Mouse (Mus musculus) heart, postnatal 10 days (tissue): ENCODE data around the gene Anks1b. TPM values are rescaled to one million over a fixed set of nuclear protein-coding genes. Genes with fewer than 3 reads are reported as not detected.
A peak's percentile ranks its signal among the peaks of the same experiment; 100 is the strongest.

Experiments used
- DNase-seq, 2 experiments: peaks; one replicate each; pipeline ENCODE4 v3.0.0; 2021
- intact Hi-C: fragments of 180-260 bp; cut with DNase I; formaldehyde crosslinking; loops from one replicate; pipeline ENCODE4 v1.15.1; 2025
- total RNA-seq, 2 experiments: library from RNA; stranded (reverse); gene quantifications; 2 replicates each; pipeline ENCODE4 v1.2.3; 2021

Anks1b gene
- total RNA-seq, 2 experiments from 2014 or later, result 0.19 to 0.25 TPM

DNA sequence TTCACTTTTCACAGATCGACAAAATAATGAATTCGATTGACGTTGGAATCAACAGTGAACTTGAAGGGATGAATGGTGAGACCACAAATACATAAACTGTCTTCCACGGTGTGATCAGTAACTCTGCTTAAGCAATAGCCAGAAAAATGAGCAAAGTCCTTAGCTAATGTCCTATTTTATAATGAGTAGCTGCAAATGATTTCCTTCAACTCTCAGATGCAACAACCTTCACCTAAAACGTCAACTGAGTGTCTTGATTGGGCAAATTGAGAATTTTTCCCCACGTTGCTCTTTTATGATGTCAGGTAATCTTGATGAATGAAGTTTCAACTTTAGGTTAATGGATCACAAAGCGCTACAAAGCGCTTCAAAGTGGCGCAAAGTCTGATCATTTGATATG lies 639.5 kb downstream of the Anks1b start:
- no peak for DNase-seq
- intact Hi-C loops, result no loop called here

DNA sequence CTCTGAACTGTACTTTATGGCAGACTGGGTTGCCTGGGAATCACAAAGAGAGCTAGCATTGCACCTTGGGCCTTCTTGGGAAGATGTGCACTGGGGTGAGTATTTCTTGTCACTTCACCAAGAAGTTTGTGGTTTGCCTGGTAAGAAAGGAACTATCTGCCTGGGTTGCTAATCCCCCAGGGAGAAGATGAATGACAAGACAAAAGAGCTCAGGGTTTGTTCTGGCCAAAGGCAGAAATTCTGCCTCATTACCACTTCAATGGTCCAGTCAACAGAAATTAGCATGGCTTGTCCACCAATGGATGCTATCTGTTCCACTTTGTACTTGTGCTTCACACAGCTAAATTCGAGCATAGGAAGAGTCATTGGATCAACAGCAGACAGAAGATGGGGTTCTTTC lies 658.5 kb downstream of the Anks1b start:
- DNase-seq, result no peak
- intact Hi-C loops, result no loop called here

DNA sequence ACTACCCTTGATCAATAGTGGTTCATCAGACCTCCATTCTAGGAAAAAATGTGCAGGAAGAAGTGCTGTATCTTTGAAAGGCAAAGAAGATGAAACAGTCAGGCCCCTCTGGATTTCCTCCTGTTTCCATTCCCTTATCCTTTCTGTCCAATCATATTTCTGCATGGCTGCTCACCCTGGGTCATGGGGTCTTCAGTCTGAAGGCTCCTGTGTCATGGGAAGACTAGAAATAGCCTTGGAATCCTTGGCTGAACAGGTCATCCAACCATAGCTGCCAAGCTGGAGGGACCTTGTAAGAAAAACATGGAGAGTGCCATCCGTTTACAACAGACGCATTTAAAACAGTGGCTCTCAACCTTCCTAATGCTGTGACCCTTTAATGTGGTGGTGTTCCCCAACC lies 662.1 kb downstream of the Anks1b start:
- intact Hi-C loops, result no loop called here
- DNase-seq, result no peak

DNA sequence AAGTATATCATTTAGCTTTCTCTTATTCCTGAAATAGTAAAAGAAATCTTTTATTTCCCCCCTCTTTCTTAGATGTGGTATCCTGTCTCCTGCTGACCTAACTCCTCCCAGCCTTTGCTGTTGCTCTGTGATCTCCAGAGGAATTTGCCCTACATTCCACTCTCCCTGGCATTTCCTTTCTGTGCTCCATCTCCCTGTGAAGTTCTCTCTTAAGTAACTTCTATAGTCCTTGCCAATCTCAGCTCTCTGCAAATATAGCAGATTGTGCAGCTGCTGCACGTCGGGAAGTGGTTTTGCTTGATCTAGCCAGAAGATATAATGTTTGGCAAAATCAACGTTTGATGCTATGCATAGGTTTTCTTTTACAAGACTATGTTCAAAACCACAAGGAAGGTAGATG lies 673.3 kb downstream of the Anks1b start:
- intact Hi-C loops, result no loop called here
- no peak for DNase-seq

DNA sequence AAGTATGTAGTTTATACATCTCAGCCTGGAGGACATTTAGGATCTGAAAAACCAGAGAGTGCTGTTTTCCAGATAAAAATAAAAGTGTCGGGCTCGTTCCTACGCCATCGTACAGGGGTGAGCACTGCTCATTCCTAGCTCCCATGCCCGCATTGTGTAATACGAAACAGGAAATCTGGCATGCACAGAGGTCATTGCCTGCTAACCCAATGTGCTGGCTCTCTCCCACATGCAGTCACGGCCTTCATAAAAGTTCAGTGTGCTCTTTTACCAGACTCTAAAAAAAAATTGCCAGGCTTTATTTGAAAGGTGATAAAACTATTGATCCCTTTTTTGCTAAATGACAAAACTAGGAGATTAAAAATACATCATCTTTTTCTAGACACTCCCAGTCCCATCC lies 689.6 kb downstream of the Anks1b start:
- intact Hi-C loops, result no loop called here
- no peak for DNase-seq

DNA sequence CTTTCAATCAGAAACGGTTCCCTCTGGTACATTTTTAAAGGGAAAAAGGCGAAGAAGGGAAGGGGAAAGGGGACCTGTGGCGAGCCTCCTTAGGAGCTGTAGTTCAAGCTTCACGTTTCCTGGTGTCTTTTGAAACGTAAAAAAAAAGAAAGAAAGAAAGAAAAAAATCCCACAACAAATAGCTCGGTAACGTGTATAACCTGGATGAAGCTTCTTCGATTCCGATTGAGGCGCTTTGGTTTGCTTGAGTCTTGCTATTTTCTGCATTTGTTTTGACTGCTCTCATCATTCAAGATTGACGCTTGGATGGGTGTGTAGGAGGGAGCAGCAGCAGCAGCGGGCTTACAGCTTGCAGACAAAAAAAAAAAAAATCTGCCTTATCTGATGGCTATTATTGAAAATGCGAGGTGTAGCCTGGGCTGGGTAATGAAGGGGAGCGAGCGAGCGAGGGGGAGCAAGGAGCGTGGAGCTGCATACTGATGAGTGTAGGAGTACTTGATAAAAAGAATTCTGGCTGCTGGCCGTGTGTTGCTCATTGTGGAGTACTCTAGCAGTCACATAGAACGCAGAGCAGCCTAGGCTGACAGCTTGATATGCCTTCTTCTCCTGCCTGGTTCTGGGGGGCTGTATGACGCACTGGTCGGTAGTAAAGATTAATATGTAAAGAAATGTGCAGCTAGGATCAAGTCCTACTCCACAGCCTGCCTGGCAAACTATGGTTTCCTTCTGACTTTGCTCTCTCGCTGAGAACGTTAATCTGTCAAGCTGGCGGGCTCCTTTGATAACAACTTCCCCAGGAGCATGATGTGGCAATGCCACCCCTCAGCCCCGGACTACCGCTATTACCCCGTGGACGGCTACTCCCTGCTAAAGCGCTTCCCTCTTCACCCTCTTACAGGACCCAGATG lies 703.1 kb downstream of the Anks1b start:
- DNase-seq, result peak in 1 of 2 experiments; percentile 9
- intact Hi-C loops, result no loop called here

DNA sequence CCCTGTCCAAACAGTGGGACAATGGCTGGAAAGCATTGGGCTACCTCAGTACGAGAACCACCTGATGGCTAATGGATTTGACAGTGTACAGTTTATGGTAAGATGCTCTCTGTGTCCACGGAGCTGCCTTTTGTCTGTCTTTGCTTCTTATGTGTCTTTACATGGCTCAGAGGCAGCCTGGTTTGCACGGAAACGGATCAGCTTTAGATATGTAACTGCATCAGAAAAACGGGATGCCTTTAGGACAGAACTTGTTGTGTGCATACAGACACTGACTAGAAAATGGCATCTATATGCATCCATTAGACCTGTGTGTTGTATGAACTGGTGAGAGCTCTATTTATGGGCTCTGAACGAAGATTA lies 703.8 kb downstream of the Anks1b start:
- DNase-seq, result no peak
- intact Hi-C loops, result no loop called here

DNA sequence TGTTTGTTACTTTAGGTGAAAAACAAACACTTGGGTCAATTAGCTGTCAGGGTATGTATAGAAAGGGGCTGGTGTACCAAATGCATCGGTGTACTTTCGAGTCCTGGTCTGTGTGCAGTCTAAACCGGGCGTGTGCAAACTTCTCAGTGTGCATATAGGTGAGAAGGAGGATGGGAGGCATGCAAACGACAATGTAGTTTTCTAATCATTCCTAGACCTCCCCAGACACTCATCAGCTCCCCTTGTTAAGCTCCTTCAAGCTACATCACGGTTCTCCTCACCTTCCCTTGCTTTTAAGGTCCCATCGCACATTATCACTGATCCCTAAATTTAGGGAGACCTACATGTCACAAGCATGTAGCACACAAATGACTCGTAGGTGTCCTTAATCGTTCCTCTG lies 704.5 kb downstream of the Anks1b start:
- intact Hi-C loops, result no loop called here
- no peak for DNase-seq

DNA sequence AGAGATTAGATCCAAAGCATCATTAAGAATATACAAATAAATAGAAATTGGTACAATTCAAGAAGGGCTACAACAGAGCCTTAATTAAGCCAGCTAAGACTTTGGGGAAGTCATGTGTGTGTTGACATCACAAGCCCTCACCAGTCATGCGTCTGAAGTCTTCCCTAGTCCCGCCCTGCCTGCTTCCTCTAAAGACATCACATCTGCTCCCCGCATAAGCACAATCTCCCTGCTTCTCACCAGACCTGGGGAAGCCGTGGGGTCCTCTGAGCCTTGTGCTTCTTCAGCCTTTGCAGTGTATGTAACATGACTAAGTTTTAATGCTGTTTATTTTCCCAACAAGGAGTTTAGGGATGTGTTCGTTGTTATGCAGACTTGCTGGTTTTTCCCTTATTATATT lies 706.7 kb downstream of the Anks1b start:
- no peak for DNase-seq
- intact Hi-C loops, result no loop called here

DNA sequence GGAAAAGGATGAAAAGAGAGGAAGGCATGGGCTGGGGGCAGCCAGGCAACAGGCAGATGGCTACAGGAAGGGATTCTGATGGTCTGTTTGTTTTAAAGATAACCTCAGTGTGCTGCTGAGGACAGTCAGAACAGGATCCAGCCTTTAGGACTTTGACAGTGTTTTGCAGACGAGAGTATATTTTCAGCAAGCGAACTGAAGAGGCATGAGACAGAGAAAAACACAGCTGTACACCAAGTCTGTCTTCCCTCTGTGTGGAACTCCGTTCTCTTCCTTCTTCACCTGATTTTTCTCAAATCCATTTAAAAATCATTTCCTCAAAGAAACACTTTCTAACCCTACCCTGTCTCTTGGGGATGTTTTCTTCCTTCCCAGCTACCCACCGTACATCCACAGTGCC lies 710.7 kb downstream of the Anks1b start:
- no peak for DNase-seq
- intact Hi-C loops, result no loop called here

DNA sequence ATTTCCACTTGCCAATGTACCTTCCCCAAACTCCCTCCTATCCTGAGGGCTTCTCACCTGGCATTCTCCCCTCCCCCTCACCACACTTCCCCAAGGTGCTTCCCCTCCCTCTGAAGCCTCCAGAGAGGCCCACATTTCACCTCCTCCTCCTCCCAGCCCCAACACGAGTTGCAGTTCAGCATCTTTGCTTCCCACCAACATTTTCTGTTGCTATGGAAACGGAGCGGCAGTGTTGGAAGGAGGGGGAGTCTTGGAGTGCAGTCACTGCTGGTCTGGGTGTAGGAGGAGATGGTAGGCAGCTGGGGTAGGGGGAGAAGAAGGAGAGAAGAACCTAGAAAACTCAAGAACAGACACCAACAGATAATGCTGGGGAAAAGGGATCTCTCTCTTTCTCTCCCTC lies 722.8 kb downstream of the Anks1b start:
- DNase-seq, result no peak
- intact Hi-C loops, result no loop called here

DNA sequence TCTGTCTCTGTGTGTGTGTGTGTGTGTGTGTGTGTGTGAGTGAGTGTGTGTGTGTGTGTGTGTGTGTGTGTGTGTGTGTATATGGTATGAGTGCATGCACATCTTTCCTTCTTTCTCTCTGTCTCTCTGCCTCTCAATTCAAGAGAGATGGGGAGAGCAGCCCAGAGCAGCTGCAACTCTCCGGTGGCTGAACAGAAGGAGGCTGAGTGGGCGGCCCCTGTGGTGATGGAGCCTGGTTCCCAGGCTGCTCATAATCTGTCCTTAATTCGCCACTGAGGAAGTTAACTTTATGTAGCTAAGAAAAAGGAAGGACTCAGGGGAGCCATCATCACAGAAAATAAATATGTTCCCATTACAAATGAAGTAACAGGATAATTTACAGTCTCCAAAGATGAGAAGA lies 723.3 kb downstream of the Anks1b start:
- intact Hi-C loops, result no loop called here
- DNase-seq, result no peak

DNA sequence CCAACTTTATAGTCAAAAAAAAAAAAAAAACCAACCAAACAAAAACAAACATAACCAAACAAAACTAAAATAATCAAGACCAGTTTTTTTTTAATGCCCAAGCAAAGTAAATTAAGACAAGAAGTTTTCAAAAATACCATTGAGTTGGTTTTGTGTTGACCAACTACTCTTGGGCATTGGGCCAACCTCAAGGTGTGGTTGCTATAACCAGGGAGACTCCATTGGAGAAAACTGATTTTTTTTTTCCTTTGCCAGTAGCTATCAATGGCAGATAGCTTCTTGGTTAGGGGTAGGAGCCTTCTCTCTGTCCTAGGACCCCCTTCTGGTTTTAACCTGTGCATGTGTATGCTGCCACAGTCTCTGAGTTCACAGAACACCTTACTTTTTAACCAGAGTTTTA lies 725.8 kb downstream of the Anks1b start:
- intact Hi-C loops, result no loop called here
- DNase-seq, result no peak

DNA sequence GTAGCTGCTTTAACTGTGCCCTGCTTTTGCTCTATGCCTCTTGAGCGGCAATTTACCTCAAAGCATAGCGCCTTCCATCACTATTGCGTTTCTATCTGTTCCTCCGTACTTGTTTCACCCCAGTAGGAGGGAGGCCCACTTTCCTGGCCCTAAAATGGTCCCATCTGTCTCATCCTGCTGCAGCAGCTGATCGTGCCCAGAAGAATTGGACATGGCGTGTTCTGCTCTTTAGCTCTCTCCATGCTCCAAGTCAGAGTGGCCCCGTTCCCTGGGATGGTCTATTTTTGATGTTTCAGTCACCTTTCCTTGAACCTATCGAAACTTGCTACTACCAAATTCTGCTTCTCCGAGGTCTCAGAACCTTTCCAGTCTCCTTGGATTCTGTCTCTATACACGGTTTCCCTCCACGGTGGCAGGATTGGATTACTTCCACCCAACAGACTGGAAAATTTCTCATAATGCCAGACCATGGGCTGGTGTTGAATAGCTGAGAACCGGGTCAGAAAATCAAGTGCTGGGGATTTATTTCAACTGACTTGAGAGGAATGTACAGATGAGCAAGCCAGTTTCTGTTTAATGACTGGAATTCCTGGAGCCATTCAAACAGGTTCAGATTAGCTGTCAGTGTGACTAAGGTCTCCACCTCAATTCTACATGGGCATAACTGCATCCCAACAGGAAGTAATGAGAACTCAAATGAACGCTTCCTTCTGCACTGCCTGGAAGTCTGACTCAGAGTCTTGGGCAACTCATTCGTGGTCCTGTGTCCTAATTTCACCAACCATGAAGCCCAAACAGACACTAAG lies 726.6 kb downstream of the Anks1b start:
- DNase-seq, result no peak
- intact Hi-C loops, result no loop called here

DNA sequence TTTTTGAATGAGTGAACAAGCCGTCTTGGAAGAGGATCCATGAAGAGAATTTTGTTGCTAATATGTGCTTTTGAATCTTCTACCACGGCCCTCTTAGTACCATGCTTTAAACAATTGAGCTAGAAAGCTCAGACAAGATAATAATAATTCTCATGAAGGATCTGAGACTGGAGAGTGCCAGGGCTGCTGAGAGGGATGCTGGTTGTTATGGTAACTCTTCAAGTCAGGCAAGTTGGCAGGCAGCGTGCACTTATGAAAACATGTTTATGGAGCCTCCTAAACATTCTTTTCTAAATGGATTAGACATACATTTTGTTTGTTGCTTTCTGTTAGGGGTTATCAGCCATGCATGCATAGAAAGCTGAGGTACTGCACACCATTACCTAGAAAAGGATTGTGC lies 734.3 kb downstream of the Anks1b start:
- DNase-seq, result no peak
- intact Hi-C loops, result no loop called here

DNA sequence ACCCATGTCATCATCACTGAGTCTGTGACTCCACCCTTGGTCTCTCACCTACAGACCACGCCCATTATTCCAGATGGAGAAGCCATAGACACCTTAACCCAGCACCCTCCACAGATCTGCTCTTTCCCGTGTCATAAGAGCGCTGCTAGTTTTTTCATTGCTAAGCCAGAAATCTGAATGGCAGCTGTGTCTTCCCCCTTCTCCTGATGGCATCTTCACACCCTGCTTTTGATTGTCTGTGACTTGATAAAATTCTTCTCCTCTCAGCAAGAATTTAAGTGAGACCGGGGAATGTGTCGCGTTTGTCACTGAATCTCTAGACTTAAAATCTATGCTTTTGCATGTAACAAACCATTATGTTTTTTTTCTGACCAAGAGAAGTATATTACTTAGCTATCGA lies 736.1 kb downstream of the Anks1b start:
- no peak for DNase-seq
- intact Hi-C loops, result no loop called here

DNA sequence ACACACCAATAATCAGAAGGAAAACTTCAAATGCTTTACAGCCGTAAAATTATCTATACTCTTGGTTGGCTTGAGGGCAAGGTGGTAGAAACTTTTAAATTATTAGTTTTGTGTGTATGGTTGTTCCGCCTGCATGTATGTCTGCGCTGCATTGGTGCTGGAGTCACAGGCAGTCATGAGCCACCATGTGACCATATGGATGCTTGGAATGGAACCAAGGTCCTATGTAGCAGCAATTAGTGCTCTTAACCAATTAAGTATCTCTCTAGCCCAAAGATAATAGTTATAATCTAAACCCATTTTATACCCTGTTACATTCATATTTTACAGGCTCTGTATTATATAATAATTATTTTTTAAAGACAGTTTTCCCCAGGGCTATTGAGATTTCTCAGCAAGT lies 739.7 kb downstream of the Anks1b start:
- intact Hi-C loops, result no loop called here
- DNase-seq, result no peak

DNA sequence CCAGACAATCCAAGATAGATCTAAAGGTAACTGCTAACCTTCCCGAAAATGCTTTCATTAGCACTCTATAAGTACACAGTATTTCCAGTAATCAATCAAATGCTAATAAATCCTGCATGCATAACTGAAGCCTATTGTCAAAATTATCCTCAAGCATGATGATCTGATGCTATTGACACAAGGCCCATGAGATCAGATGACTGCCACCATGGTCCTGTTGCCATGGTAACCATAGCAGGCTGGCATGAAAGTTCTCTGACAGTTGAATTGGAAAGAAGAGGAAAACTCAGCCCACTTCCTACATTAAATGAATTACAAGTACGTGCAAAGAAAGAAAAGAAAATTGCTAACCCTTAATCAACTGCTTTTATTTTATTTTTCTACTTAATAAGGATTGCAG lies 741.9 kb downstream of the Anks1b start:
- intact Hi-C loops, result no loop called here
- DNase-seq, result no peak

DNA sequence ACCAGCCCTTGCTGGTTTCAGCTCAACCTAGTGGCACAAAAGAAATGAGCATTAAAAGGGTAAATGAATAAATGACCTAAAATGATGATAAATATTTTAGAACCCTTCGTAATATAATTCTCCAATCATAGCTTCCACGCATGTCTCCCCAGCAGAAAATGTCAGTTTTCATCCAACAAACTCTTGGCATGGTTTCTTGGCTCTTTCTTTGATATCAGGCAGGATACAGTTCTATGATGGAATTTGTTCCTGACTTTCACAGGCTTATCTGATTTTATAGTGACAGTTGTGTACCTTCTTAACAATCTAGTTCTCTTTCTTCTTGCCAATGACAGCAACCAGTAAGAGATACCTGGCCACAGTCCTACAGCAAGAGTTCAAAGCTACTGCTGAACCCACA lies 743.3 kb downstream of the Anks1b start:
- no peak for DNase-seq
- intact Hi-C loops, result no loop called here

DNA sequence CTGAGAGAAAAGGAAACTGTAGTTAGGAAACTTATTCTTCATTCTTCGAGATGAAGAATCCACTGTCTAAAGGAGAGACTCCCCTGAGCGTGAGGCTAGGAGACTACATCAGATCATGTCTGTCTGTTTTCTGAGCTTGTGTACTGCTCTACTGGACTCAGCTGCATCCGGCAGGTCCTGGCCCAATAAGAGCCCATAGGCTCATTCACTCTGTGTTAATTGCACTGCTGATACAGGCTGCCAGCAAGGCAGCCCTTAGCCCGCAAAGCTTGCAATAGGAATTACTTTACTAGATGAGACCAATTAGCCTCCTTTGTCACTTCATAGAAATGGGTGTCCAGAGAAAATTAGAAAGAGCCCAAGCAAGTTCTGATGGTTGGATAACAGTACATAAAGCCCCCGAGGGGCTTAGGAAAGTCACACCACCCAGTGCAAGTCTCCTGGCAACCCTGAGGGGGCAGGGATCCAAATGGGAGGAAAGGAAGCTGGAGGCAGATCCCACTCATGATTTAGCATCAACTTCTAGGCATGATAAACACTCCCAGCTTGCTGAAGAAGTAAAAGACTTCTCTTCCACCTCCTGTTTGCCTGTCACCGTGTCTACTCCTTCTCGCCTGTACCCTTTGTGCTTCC lies 744.5 kb downstream of the Anks1b start:
- intact Hi-C loops, result no loop called here
- no peak for DNase-seq

DNA sequence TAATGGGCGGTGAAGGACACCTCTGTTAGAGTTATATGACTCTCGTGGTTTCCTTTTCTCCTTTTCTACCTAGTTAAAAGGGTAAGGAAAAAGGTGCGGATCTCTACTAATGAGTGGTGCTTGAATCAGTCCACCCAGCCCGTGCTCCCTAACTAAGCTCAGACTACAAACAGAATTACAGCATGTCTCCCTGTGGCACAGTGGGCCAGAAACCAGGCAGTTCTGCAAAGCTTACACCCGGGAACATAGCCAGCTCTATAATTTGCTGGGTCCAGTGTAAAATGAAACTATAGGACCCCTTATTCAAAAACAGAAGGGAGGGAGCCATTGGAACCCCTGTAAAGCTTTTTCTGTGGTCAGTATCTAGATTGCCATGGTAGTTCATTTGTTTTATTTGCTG lies 754.2 kb downstream of the Anks1b start:
- intact Hi-C loops, result no loop called here
- no peak for DNase-seq
